Mouse (Mus musculus) hindbrain, embryonic 10.5 days (tissue): ENCODE data around the gene Thada. TPM values are rescaled to one million over a fixed set of nuclear protein-coding genes. Genes with fewer than 3 reads are reported as not detected.
A peak's percentile ranks its signal among the peaks of the same experiment; 100 is the strongest.

Experiments
- DNase-seq: peaks from one replicate; pipeline ENCODE4 v3.0.0-alpha.2; 2017; ENCODE audit warnings: low spot score
- H3K27ac ChIP-seq: fragments of 300-500 bp; sonication (generic); 2 replicates; pipeline ENCODE4 v1.5.1; 2016; ENCODE audit warnings: mild to moderate bottlenecking, moderate library complexity
- H3K27me3 ChIP-seq: fragments of 300-500 bp; sonication (generic); 2 replicates; pipeline ENCODE4 v1.6.1; 2016; ENCODE audit warnings: mild to moderate bottlenecking; ENCODE audit not compliant: poor library complexity, insufficient read depth, severe bottlenecking
- H3K36me3 ChIP-seq: fragments of 300-500 bp; sonication (generic); 2 replicates; pipeline ENCODE4 v1.6.1; 2016; ENCODE audit warnings: mild to moderate bottlenecking, moderate library complexity
- H3K4me1 ChIP-seq: fragments of 300-500 bp; sonication (generic); replicated peaks from 2 replicates; pipeline ENCODE4 v1.6.1; 2016; ENCODE audit warnings: mild to moderate bottlenecking
- H3K4me3 ChIP-seq: fragments of 300-500 bp; sonication (generic); 2 replicates; pipeline ENCODE4 v1.5.1; 2016; ENCODE audit warnings: mild to moderate bottlenecking, moderate library complexity
- H3K9me3 ChIP-seq: fragments of 300-500 bp; sonication (generic); 2 replicates; pipeline ENCODE4 v1.6.1; 2016; ENCODE audit warnings: mild to moderate bottlenecking, moderate library complexity
- WGBS: fragments of 180-500 bp; shearing (Covaris S2); methylation state at CpG from one replicate; pipeline ENCODE4 v1.1.7; 2016; 5-methylcytosine and 5-hydroxymethylcytosine counted together
- polyA plus RNA-seq: library from polyadenylated mRNA; unstranded; fragments of >200 nt; fragmentation: Nextera tagmentation; extraction: Ambion mirVana; gene quantifications from 2 replicates; pipeline ENCODE4 v1.2.1, GENCODE M21; 2016

Gene Thada
- 10.6 and 11.2 TPM in 2 replicates for polyA plus RNA-seq

DNA sequence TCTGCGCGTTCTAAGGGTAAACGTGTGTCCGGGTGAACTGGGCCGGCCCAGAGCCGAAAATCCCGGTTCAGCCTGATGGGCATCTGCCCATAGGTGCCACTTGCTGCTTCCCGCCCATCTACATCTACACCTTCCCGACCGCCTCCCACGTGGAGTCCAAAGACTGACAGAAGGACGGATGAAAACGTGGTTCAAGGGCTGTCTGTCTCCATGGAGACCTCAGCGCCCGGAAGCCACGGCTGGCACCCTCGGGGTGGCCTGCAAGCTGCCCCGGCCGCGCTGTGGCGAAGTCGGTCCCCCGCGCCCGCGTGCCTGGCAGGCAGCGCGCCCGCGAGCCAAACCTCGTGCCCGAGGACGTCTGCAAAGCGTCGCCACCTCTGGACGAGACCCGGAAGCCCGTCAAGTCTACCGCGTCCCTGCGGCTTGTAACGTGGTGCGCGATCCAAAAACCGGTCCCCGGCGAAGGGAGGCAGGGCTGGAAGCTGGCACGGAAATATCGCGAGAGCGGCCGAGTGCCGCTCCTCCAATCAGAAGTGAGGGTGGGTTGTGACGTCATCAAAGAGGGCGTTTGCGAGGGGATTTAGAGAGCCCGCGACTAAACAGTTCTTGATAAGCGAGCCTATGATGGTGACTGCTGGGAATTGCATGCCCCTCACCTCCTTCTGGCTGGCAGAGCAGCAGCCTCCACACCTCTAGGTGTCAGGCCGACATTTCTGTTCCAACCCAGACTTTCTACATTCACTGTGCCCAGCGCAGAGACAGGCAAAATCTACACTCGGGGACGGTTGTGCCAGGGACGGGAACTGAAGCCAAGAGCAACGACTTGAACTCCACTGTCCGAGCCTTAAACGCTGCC lies at the start of gene Thada:
Gene Thada, minus strand, starts transcription at position 453 of the 856 bp plus-strand sequence.
- under 1% methylated on average over 67 of the region's 67 CpGs for WGBS
- H3K9me3 ChIP-seq: no peaks in the 10 kb centered on the region
- peak within 1 kb of the TSS; percentile 90 for H3K4me3 ChIP-seq
- peaks cover 23% of the 10 kb centered on the region for H3K4me1 ChIP-seq
- DNase-seq: peak; percentile 98
- peak within 1 kb of the TSS; percentile 94 for H3K27ac ChIP-seq
- peaks cover 10% of the 10 kb centered on the region for H3K36me3 ChIP-seq
- no peaks in the 10 kb centered on the region for H3K27me3 ChIP-seq

DNA sequence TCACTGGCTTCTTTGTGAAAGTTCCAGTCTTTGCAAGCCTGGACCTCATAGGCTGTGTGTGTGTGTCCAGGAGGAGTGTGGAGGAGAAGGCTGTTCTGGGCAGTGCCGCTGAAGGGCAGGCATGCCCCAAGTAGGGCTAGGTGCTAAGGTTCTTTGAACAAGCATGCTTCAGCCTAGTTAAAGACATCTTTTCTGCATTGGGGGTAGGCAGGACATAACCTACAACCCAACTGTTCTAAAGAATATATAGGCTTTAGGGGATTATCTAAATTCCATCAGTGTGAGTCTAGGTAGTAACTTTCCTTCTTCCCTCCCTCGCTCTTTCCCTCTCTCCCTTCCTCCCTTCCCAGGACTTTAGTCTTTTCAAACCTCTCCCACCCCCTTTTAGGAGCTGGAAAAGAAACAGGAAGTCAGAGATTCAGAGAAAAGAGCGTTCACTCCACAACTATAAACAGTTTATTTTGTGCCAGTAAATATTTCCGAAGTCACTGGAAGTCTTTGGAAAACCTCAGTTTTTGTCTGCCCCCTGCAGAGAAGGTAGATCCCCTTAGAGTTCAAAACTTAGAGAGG lies 46.6 kb upstream of the Thada start:
- H3K4me3 ChIP-seq: peak overlapping the region; percentile 76
- H3K9me3 ChIP-seq: no peaks in the 10 kb centered on the region
- WGBS: 30% methylated on average over 4 of the region's 4 CpGs
- DNase-seq: no peak
- no peaks in the 10 kb centered on the region for H3K36me3 ChIP-seq
- peaks cover 20% of the 10 kb centered on the region for H3K27me3 ChIP-seq
- peak overlapping the region; percentile 87 for H3K27ac ChIP-seq
- H3K4me1 ChIP-seq: peaks cover 30% of the 10 kb centered on the region

DNA sequence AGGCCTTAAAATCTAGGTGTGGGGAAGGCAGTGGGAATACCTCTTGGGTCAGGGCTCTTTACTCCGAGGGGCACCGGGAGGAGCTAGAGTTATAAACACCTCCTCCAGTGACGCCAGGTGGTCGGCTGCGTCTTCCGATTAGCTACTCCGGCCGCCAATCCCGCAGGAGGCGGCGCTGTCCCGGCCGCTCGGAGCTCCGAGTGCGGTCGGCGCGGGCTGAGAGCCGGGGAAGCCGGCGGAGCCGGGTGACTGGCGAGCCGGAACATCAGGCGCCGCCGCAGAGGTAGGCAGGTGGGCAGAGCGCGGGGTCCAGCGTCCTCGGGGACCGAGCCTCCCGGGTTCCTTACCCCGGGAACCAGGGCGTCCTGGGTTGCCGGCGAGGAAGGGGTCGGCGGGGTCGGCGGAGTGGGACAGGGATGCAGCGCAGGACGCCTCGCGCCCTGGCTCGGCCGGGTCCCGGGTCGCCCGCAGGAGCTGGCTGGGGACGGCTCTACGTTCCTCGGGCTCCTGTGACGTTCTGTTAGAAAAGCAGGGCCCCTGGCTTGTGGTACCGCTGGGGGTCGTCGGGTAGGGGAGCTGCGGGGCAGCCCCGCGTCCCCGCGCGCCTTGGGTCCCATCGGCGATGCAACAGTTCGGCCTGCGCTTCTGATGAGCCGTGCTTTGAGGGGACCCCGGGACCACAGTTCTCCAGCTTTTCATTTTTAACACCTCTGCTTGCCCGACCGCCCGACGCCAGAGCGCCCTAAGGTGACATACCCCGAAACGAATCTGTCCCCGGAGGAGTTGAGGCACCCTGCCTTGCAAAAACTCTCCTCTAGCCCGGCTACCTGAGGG lies 45.9 kb upstream of the Thada start, which contains the start of gene Plekhh2:
Gene Plekhh2, plus strand, starts transcription at position 214 of the 834 bp plus-strand sequence.
- H3K4me3 ChIP-seq: peak within 1 kb of the TSS; percentile 76
- no peaks in the 10 kb centered on the region for H3K9me3 ChIP-seq
- H3K36me3 ChIP-seq: no peaks in the 10 kb centered on the region
- H3K4me1 ChIP-seq: peaks cover 30% of the 10 kb centered on the region
- H3K27ac ChIP-seq: peak within 1 kb of the TSS; percentile 87
- under 1% methylated on average over 79 of the region's 79 CpGs for WGBS
- peak; percentile 85 for DNase-seq
- H3K27me3 ChIP-seq: peaks cover 20% of the 10 kb centered on the region

DNA sequence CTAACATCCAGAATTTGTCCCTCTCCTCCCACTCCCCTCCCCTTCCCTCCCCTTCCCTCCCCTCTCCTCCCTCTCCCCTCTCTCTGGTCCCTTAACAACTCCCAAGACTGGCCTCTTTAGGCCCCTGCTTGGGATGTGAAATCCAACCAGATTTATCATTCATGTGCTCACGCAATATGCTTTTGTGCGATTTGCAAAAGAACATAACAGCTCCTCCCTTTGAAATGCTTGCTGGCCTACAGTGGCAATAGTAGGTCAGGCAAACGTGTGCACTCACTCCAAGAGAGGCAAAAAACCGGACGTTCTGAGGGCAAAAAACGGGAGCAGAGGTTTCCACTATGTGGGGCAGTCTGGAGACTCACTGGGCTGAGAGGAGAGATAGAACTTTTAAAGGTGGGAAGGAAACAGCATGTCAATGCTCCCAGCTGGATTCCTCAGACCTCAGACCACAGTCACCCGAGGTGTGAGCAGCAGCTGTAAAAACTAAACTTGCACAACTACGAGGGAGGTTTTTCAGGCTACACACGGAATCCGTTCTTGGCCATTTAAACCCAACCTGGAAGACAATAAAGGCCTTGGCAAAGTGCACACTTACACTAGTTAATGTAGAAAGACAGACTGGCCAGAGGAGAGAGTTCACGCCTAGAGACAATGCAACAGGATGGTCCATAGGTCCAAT lies 45.1 kb upstream of the Thada start:
- Histone ChIP-seq H3K36me3 (no peaks in the 10 kb centered on the region), H3K27ac (no peak overlapping the region; the same call in 1 of the 2 replicates), H3K9me3 (no peaks in the 10 kb centered on the region), H3K27me3 (peaks cover 20% of the 10 kb centered on the region), H3K4me3 (peak overlapping the region; percentile 76), H3K4me1 (peaks cover 30% of the 10 kb centered on the region)
- DNase-seq: no peak
- 27% methylated on average over 11 of the region's 11 CpGs for WGBS

DNA sequence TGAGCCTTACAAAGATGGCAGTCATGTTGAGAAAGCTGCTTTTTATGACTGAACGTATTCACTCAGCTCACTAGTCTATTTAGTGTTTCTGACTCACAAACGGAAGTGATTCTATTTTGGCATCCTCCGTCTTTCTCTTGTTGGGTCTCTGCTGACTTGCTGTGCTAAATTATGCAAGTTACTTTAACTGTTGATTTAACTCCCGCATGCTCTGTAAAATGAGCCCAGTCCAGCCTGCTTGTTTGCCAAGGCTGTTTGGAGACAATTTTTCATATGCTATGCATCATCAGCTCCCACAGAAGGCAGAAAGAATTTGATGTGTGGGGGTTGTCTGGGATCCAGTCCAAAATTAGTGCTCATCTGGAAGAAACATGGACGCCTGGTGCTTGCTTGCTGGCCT lies 44.4 kb upstream of the Thada start:
- Histone ChIP-seq H3K9me3 (no peaks in the 10 kb centered on the region), H3K36me3 (no peaks in the 10 kb centered on the region), H3K4me3 (no peak overlapping the region), H3K4me1 (peaks cover 30% of the 10 kb centered on the region), H3K27ac (no peak overlapping the region), H3K27me3 (peaks cover 20% of the 10 kb centered on the region)
- WGBS: 74% methylated on average over 5 of the region's 5 CpGs
- DNase-seq: no peak

DNA sequence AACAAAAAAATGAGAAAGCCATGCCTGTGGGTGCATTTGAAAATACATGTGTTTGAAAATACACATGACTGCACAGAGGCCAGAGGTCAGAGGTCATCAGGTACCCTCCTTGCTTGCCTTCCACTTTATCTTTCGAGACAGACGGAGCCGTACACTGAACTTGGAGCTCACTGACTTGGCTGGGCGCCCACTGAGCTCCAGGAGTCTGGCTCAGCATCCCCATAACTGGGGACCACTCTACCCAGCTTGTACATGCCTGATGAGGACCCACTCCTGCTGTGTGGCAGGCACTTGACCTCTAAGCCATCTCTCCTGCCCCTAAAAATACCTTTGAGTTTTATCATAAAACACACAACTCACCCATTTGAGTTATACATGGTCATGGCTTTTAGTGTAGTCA lies 43.2 kb upstream of the Thada start:
- H3K27me3 ChIP-seq: peaks cover 20% of the 10 kb centered on the region
- H3K36me3 ChIP-seq: no peaks in the 10 kb centered on the region
- no peaks in the 10 kb centered on the region for H3K9me3 ChIP-seq
- no peak for DNase-seq
- H3K4me1 ChIP-seq: peaks cover 30% of the 10 kb centered on the region
- peak overlapping the region; percentile 62 for H3K27ac ChIP-seq
- no peak overlapping the region for H3K4me3 ChIP-seq
- 77% methylated on average over 4 of the region's 4 CpGs for WGBS

DNA sequence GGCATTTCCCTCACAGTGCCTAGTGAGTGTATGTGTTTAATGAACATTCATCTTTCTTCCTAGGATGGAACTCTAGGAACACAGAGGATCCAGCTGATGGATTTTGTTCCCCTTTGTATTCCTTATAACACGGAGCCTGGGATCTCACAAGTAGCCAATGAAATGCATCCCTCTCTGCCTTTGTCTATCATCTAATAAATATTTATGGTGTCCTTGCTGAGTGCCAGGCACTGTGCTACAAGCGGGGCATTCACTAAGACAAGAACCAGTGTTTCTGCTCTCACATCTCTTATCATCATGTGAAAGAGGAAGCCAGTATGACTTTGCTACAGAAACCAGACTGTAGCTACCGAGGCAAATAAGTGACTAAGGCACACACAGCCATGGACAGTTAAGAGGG lies 42.7 kb upstream of the Thada start:
- H3K27ac ChIP-seq: peak overlapping the region; percentile 62
- DNase-seq: no peak
- H3K27me3 ChIP-seq: peaks cover 20% of the 10 kb centered on the region

DNA sequence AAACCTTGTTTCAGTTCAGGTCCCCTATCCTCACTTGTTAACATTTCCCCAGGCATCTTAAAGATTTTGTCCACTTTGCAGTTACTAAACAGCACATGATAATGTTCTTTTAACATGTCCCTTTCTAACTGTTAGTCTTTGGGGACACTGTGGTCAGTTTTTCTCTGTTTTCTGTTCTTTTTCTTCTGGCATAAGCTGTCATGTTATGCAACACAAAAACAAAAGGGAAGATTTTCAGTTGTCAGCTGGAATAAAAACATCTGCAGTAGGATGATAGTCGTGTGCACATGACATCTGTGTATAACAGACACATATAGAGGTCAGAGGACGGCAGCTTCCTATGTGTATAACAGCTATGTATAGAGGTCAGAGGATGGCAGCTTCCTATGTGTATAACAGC lies 39.9 kb upstream of the Thada start:
- DNase-seq: no peak
- peaks cover 10% of the 10 kb centered on the region; the same call in 1 of the 2 replicates for H3K27me3 ChIP-seq
- no peak overlapping the region for H3K4me3 ChIP-seq
- H3K36me3 ChIP-seq: no peaks in the 10 kb centered on the region
- H3K4me1 ChIP-seq: peaks cover 14% of the 10 kb centered on the region
- H3K27ac ChIP-seq: no peak overlapping the region
- no peaks in the 10 kb centered on the region for H3K9me3 ChIP-seq
- 81% methylated on average over 2 of the region's 2 CpGs for WGBS

More for the DNA sequence above, 42.7 kb upstream of the Thada start:
- no peak overlapping the region for H3K4me3 ChIP-seq
- H3K9me3 ChIP-seq: no peaks in the 10 kb centered on the region
- H3K36me3 ChIP-seq: no peaks in the 10 kb centered on the region
- peaks cover 30% of the 10 kb centered on the region for H3K4me1 ChIP-seq
- 39% methylated on average over 3 of the region's 3 CpGs for WGBS

DNA sequence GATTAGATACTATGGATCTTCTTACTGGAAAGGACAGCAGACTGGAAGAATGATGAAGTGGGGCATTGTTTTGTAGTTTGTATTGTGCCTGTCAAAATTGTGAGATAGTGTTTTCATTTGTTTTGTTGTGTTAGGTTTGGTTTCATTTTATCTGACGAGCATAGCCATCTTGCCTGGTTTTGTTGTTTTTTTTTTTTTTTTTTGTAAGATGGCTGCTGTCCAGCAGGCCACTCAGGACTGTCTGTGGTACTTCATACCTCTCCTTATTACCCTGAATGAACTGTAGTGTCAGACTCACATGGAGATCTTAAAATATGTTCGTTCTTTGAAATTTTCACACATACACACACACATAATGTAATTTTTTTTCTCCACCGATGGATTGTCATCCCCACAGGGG lies 36.3 kb upstream of the Thada start:
- DNase-seq: no peak
- no peak overlapping the region for H3K27ac ChIP-seq
- H3K27me3 ChIP-seq: no peaks in the 10 kb centered on the region
- H3K36me3 ChIP-seq: no peaks in the 10 kb centered on the region
- no peak overlapping the region for H3K4me3 ChIP-seq
- 85% methylated on average over 3 of the region's 3 CpGs for WGBS
- peaks cover 13% of the 10 kb centered on the region for H3K4me1 ChIP-seq
- H3K9me3 ChIP-seq: no peaks in the 10 kb centered on the region

DNA sequence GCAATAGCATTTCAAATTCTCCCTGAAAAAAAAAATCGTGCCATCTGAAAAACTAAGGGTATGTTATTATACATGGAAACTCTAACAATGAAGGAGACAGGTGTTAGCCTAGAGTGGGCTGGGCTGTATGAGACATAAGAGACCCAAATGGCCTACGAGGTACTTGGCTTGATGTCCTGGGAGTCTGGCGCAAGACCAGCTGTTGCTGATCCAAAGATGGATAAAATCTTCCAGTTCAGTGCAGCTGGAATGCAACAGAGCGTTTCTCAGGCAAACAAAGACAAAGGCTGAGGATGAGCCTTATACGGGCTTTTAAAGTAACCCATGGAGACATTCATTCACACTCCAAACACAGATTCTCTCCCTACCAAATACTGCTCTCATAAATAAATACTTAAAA lies 32.6 kb upstream of the Thada start:
- no peak overlapping the region for H3K4me3 ChIP-seq
- H3K27ac ChIP-seq: 0 out of 2 replicates have a peak overlapping the region, but pooled peaks have one; percentile 35
- H3K36me3 ChIP-seq: no peaks in the 10 kb centered on the region
- WGBS: 56% methylated on average over 5 of the region's 5 CpGs
- no peaks in the 10 kb centered on the region for H3K27me3 ChIP-seq
- H3K9me3 ChIP-seq: no peaks in the 10 kb centered on the region
- DNase-seq: no peak
- peaks cover 13% of the 10 kb centered on the region for H3K4me1 ChIP-seq

DNA sequence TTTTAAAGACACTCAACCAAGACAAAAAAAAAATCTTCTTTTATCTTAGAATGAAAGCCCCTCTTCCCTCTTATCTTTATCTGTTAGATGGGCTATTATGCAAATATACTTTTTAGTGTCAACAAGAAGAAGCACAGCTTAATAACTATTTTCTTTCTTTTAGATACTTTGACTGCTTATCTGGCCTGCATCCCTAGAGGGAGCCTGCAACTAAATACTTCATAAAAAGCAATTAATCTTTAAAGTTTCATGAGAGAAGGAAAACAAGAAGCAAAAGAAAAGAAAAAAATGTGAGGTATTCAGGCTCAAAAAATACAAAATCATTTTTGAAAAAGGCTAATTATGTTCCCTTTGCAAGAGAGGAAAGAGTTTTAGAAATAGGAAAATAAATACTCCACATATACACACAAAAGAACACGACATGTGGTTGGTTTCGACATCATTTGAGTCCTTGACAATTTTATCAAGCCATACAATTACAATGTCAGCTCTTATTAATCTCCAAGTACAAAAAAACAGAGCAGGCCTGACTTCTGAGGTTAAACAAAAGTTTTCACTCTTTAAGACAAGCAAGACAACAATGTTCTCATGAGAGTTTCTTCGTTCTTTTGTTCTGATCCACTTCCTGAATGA lies 32.1 kb upstream of the Thada start:
- Histone ChIP-seq H3K36me3 (no peaks in the 10 kb centered on the region), H3K4me1 (peaks cover 10% of the 10 kb centered on the region), H3K27ac (no peak overlapping the region), H3K27me3 (no peaks in the 10 kb centered on the region), H3K9me3 (no peaks in the 10 kb centered on the region), H3K4me3 (no peak overlapping the region)
- WGBS: 86% methylated on average over 3 of the region's 3 CpGs
- DNase-seq: no peak

DNA sequence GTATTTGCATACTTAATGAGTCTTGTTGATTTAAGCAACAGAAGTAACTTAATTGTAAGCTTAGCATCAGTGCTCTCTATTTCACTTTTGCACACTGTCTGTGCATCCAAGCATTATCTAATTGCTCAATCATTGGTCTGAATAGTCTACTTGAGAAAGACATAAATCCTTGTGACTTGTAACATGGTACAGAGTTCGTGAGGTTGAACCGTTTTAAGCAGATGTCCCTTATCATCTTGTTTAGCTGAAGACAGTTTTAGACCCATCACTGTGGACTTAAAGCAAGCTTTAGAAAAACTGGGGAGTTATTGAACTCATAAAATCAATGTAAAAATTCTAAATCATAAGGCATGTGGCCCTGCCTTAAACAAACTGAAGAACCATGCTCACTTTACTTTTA lies 31.6 kb upstream of the Thada start:
- WGBS: 78% methylated on average over 2 of the region's 2 CpGs
- no peak for DNase-seq
- H3K36me3 ChIP-seq: no peaks in the 10 kb centered on the region
- H3K4me3 ChIP-seq: no peak overlapping the region
- H3K9me3 ChIP-seq: no peaks in the 10 kb centered on the region
- no peaks in the 10 kb centered on the region for H3K27me3 ChIP-seq
- H3K27ac ChIP-seq: no peak overlapping the region
- peaks cover 11% of the 10 kb centered on the region for H3K4me1 ChIP-seq
